ENCODE assay signal across 8 mouse cellular contexts in genomic region chr19:6839615-6840474, GRCm38 (mm10). TPM values are rescaled to one million over a fixed set of nuclear protein-coding genes. Genes with fewer than 3 reads are reported as not detected.
DNase-seq lines count a peak whose midpoint lies in the region; ATAC-seq lines count a peak whose summit lies in the region.

No protein-coding gene starts in this region.

- peak overlapping the region; percentile 81 for H3K27ac ChIP-seq in forebrain, embryonic 10.5 days
- peak overlapping the region; percentile 33; the same call in 1 of the 2 replicates for H3K27ac ChIP-seq in intestine, embryonic 15.5 days
- no peak overlapping the region for H3K27ac ChIP-seq in liver, embryonic 13.5 days
- H3K27ac ChIP-seq in neural tube, embryonic 12.5 days = no peak overlapping the region

- ATAC-seq in intestine, embryonic 15.5 days = peak; percentile 68
- peak; percentile 37 for ATAC-seq in liver, embryonic 13.5 days (ENCODE audit: low read depth)
- ATAC-seq in neural tube, embryonic 12.5 days (ENCODE audit: low FRiP score, low read depth) = no peak; the same call in 1 of the 2 replicates

- peaks cover 100% of the 10 kb centered on the region for H3K27me3 ChIP-seq in forebrain, embryonic 10.5 days (ENCODE audit: poor library complexity, severe bottlenecking)
- H3K27me3 ChIP-seq in intestine, embryonic 15.5 days (replicated peaks) = peaks cover 4% of the 10 kb centered on the region; the same call in 1 of the 2 replicates
- peaks cover 50% of the 10 kb centered on the region for H3K27me3 ChIP-seq in liver, embryonic 13.5 days
- H3K27me3 ChIP-seq in neural tube, embryonic 12.5 days (replicated peaks) = peaks cover 54% of the 10 kb centered on the region

- under 1% methylated on average over 46 of the region's 46 CpGs for WGBS in forebrain, embryonic 10.5 days
- 3% methylated on average over 46 of the region's 46 CpGs for WGBS in intestine, embryonic 15.5 days
- WGBS in liver, embryonic 13.5 days (ENCODE audit: insufficient replicate concordance) = 4% methylated on average over 46 of the region's 46 CpGs
- under 1% methylated on average over 46 of the region's 46 CpGs for WGBS in neural tube, embryonic 12.5 days

- peak; percentile 63 for DNase-seq in layer of hippocampus, adult 11-12 months (ENCODE audit: low spot score)
- no peak for DNase-seq in layer of hippocampus, adult 8-10 months (ENCODE audit: low spot score in 2 of 2)
- peak; percentile 25 for DNase-seq in adrenal gland, adult 8-10 months
- DNase-seq in forebrain, embryonic 10.5 days (ENCODE audit: extremely low spot score, low spot score) = peak; percentile 38
- no peak for DNase-seq in liver, embryonic 13.5 days
- no peak for DNase-seq in ovary, postnatal 10 days (ENCODE audit: low spot score)

- H3K4me3 ChIP-seq in forebrain, embryonic 10.5 days = peak overlapping the region; percentile 77
- H3K4me3 ChIP-seq in intestine, embryonic 15.5 days (replicated peaks) = peak overlapping the region; percentile 82
- H3K4me3 ChIP-seq in liver, embryonic 13.5 days (replicated peaks) = peak overlapping the region; percentile 68
- H3K4me3 ChIP-seq in neural tube, embryonic 12.5 days = peak overlapping the region; percentile 59

- H3K36me3 ChIP-seq in forebrain, embryonic 10.5 days (replicated peaks) = no peaks in the 10 kb centered on the region
- H3K36me3 ChIP-seq in intestine, embryonic 15.5 days = peaks cover 5% of the 10 kb centered on the region
- 0 out of 2 replicates have a peak, but pooled peaks cover 8% of the 10 kb centered on the region for H3K36me3 ChIP-seq in liver, embryonic 13.5 days
- H3K36me3 ChIP-seq in neural tube, embryonic 12.5 days = no peaks in the 10 kb centered on the region

- H3K9me3 ChIP-seq in forebrain, embryonic 10.5 days = no peaks in the 10 kb centered on the region
- H3K9me3 ChIP-seq in intestine, embryonic 15.5 days = no peaks in the 10 kb centered on the region
- no peaks in the 10 kb centered on the region for H3K9me3 ChIP-seq in liver, embryonic 13.5 days (replicated peaks)
- no peaks in the 10 kb centered on the region for H3K9me3 ChIP-seq in neural tube, embryonic 12.5 days

- peaks cover 22% of the 10 kb centered on the region for H3K4me1 ChIP-seq in forebrain, embryonic 10.5 days
- peaks cover 13% of the 10 kb centered on the region for H3K4me1 ChIP-seq in intestine, embryonic 15.5 days (replicated peaks)
- H3K4me1 ChIP-seq in liver, embryonic 13.5 days (replicated peaks) = peaks cover 24% of the 10 kb centered on the region
- H3K4me1 ChIP-seq in neural tube, embryonic 12.5 days = peaks cover 20% of the 10 kb centered on the region

- peak overlapping the region; percentile 63 for H3K9ac ChIP-seq in intestine, embryonic 15.5 days
- H3K9ac ChIP-seq in liver, embryonic 13.5 days = peak overlapping the region; percentile 76
- H3K9ac ChIP-seq in neural tube, embryonic 12.5 days = peak overlapping the region; percentile 75

- H3K4me2 ChIP-seq in intestine, embryonic 15.5 days (replicated peaks) = peak overlapping the region; percentile 95
- H3K4me2 ChIP-seq in liver, embryonic 13.5 days = peak overlapping the region; percentile 95
- peak overlapping the region; percentile 99 for H3K4me2 ChIP-seq in neural tube, embryonic 12.5 days (replicated peaks)

RNA-seq across cellular contexts. Expression of gene Rps6ka4, which starts 0.6 kb away (rescaled TPM):
- 10 to 100 TPM; 33.7 to 42.9 (median 37.6) TPM for total RNA-seq in layer of hippocampus, adult 8-10 months (2022)
- total RNA-seq in adrenal gland, adult 8-10 months (2022) = 10 to 100 TPM; 30.2 to 42.5 (median 36.1) TPM
- 4.9 and 5.4 TPM in 2 replicates for polyA plus RNA-seq in forebrain, embryonic 10.5 days (2016; fragmentation: Nextera tagmentation; extraction: Ambion mirVana)
- polyA plus RNA-seq in intestine, embryonic 15.5 days (2015; fragmentation: Nextera tagmentation; extraction: Ambion mirVana) = 20.8 and 21.0 TPM in 2 replicates
- 6.1 and 6.8 TPM in 2 replicates for polyA plus RNA-seq in liver, embryonic 13.5 days (2015; fragmentation: Nextera tagmentation; extraction: Ambion mirVana)
- 8.5 and 9.3 TPM in 2 replicates for polyA plus RNA-seq in neural tube, embryonic 12.5 days (2016; fragmentation: Nextera tagmentation; extraction: Ambion mirVana)

RNA-seq across cellular contexts. Expression of gene Ccdc88b, which starts 18.2 kb away (rescaled TPM):
- total RNA-seq in layer of hippocampus, adult 8-10 months (2022) = 10 to 100 TPM in 3 of 4 experiments, 1 to 10 TPM in 1; 7.5 to 17.4 (median 12.6) TPM
- 1 to 10 TPM; 1.7 to 3.6 (median 2.4) TPM for total RNA-seq in adrenal gland, adult 8-10 months (2022)
- polyA plus RNA-seq in forebrain, embryonic 10.5 days (2016; fragmentation: Nextera tagmentation; extraction: Ambion mirVana) = 0.32 and 0.36 TPM in 2 replicates
- 1.4 and 1.5 TPM in 2 replicates for polyA plus RNA-seq in intestine, embryonic 15.5 days (2015; fragmentation: Nextera tagmentation; extraction: Ambion mirVana)
- polyA plus RNA-seq in liver, embryonic 13.5 days (2015; fragmentation: Nextera tagmentation; extraction: Ambion mirVana) = 1.9 and 3.1 TPM in 2 replicates
- polyA plus RNA-seq in neural tube, embryonic 12.5 days (2016; fragmentation: Nextera tagmentation; extraction: Ambion mirVana) = 0.59 and 1.6 TPM in 2 replicates

Comparison
In these comparisons a context has a peak if more than half of its experiments do, and no peak if none do; other contexts are left out.
1. DNase-seq: peak in layer of hippocampus, adult 11-12 months (single experiment), adrenal gland, adult 8-10 months (single experiment) and forebrain, embryonic 10.5 days (single experiment); none in layer of hippocampus, adult 8-10 months (0 of 2), liver, embryonic 13.5 days (single experiment) and ovary, postnatal 10 days (single experiment).
2. H3K27ac ChIP-seq: peak in forebrain, embryonic 10.5 days (single experiment) and intestine, embryonic 15.5 days (single experiment); none in liver, embryonic 13.5 days (single experiment) and neural tube, embryonic 12.5 days (single experiment).
3. Peak in every context shown above with its lines, with median percentiles within 50 percentile points of each other: H3K4me3 ChIP-seq, H3K4me2 ChIP-seq and H3K9ac ChIP-seq.